Mouse (Mus musculus) lung, adult 10 weeks (tissue): ENCODE results near the gene Sms. TPM values are rescaled to one million over a fixed set of nuclear protein-coding genes. Genes with fewer than 3 reads are reported as not detected.

Experiments used
- polyA plus RNA-seq: library from polyadenylated mRNA; stranded (reverse); fragments of 350-450 nt; fragmentation: Illumina TruSeq; extraction: RNeasy Lipid Tissue Mini Kit (QIAGEN cat#74804); gene quantifications from one replicate; pipeline ENCODE4 v1.2.3, GENCODE M21; 2014; ENCODE audit warnings: low read depth, low replicate concordance; ENCODE audit not compliant: insufficient read depth

Gene Sms
- 38.3 TPM for polyA plus RNA-seq

DNA sequence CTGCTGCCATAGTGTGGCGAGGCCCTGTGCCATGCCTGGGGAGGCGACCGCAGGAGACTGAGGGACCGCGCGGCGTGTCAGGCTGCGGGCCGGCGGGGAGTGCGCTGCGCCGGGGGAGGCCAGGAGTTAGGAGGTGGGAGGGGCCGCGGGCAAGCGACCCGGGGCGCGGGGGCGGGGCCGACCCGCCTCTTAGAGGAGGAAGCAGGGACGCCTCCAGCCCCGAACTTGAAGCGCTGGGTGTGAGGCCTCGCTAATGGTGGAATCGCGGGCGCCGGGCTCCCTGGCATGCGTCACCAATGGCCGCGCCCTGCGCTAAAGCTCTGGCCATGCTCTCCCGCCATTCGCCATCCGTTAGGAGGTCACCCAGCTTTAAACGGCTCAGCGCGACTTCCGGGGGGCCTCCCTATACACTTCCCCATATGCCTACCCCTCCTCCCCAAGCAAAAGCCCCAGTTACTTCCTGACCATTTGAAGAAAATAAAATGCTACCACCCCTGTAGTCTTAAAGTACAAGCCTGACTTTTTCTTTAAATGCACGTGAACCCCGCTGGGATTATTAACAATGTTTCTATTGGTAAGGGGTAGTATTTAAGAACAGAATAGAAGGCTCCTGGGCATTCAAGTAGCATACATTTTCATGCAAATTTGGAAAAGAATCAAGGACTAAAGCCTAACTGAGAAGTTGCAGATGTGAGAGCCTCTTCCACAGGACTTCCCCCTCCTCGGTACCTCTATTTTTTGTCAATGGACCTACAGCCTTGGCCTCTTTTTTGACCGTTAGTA is at the start of gene Sms:
TSS of gene Sms (minus strand) at position 344 of the 783 bp plus-strand sequence.

GRCm38 (mm10) chrX:157415212-157415611 is 76.9 kb downstream of the Sms start, which contains the start of gene Phex:
Phex (minus strand) TSS chrX:157415312.

Other genes with a start within 250 kb of the Sms start
- 1.4 TPM for gene Phex, start 77.0 kb downstream of the Sms start, polyA plus RNA-seq
- 1.5 TPM for gene Yy2, start 76.7 kb upstream of the Sms start, polyA plus RNA-seq
- gene Mbtps2, start 106.4 kb upstream of the Sms start, polyA plus RNA-seq, result 4.2 TPM
- gene Smpx, start 206.6 kb upstream of the Sms start, polyA plus RNA-seq, result 13.3 TPM